Comparison of ENCODE assay signal across 9 mouse cellular contexts in genomic region chr7:132339041-132339839, GRCm38 (mm10). TPM values are rescaled to one million over a fixed set of nuclear protein-coding genes. Genes with fewer than 3 reads are reported as not detected.
DNase-seq lines count a peak whose midpoint lies in the region; ATAC-seq and TF ChIP-seq lines count a peak whose summit lies in the region.
"Had no signal": no experiment of that assay in that cellular context is flagged by ENCODE, and none has a peak within 500 bp of the region (broad histone marks: within the 10 kb centered on the region; RNA-seq: fewer than 3 reads in every experiment).

No protein-coding gene starts in this region.

- H3K36me3 ChIP-seq in heart, adult 2 months (ENCODE audit: control insufficient read depth, insufficient read depth, low read length): no peaks in the 10 kb centered on the region

- intact Hi-C loops in heart, adult 2 months (cut with DNase I): loop anchor here (2.0 kb wide), 3 partner anchors 22 to 102 kb away; partner anchors contain the start of gene Chst15
- intact Hi-C loops in heart, postnatal 36 days (cut with DNase I): no loop called here
- intact Hi-C loops in left cerebral cortex, postnatal 4 days (cut with DNase I): no loop called here

- TF ChIP-seq EP300 in heart, adult 2 months (IDR thresholded peaks at IDR 0.05; ENCODE audit: insufficient read depth, low read depth, low read length): peak; percentile 74

- DNase-seq in heart, adult 2 months: peak in 1 of 2 experiments; percentile 41
- DNase-seq in heart, postnatal 36 days: no peak
- peak; percentile 56 for DNase-seq in kidney, postnatal 14 days
- DNase-seq in lung, postnatal 10 days: peak; percentile 61
- DNase-seq in layer of hippocampus, postnatal 14 days (ENCODE audit: low spot score in 2 of 2): no peak
- DNase-seq in left cerebral cortex, postnatal 4 days: no peak
- no peak for DNase-seq in frontal cortex, postnatal 25 days (ENCODE audit: low spot score in 2 of 2)
- DNase-seq: cerebellum, adult 11 months had no signal

- peak; percentile 66 for ATAC-seq in granulocyte monocyte progenitor cell, adult 5-6 weeks (replicated peaks; ENCODE audit: poor library complexity, severe bottlenecking)

- no peak for TF ChIP-seq CTCF in heart, adult 2 months (IDR thresholded peaks at IDR 0.05)

- no peak overlapping the region for H3K9ac ChIP-seq in heart, adult 2 months (ENCODE audit: low read depth, low read length)

- no peak overlapping the region for H3K4me3 ChIP-seq in heart, adult 2 months

- peaks cover 14% of the 10 kb centered on the region for H3K4me1 ChIP-seq in heart, adult 2 months (ENCODE audit: control insufficient read depth, insufficient read depth, low read length)

- WGBS in heart, adult 2 months: 40% methylated on average over 14 of the region's 14 CpGs

- no peaks in the 10 kb centered on the region for H3K79me2 ChIP-seq in heart, adult 2 months (replicated peaks; ENCODE audit: control insufficient read depth, insufficient read depth, low read length)

- TF ChIP-seq POLR2A in heart, adult 2 months (IDR thresholded peaks at IDR 0.05; ENCODE audit: insufficient read depth, low read depth, low read length): no peak

- H3K27ac ChIP-seq in heart, adult 2 months: peak overlapping the region; percentile 78

- no peaks in the 10 kb centered on the region for H3K27me3 ChIP-seq in heart, adult 2 months (ENCODE audit: control insufficient read depth, insufficient read depth, low read length)

RNA-seq across cellular contexts. Expression of gene Chst15, which starts 22.2 kb away (rescaled TPM):
- 1 to 10 TPM; 6.8 to 7.3 TPM for total RNA-seq in heart, adult 2 months (2021)
- 6.3 and 7.0 TPM in 2 replicates for polyA plus RNA-seq in heart, adult 2 months (2012; rRNA removed)
- total RNA-seq in heart, postnatal 36 days (2021): 1 to 10 TPM; 8.3 to 9.2 TPM
- 10.1 and 22.1 TPM in 2 replicates for total RNA-seq in granulocyte monocyte progenitor cell, adult 5-6 weeks (2014; fragmentation: Nextera tagmentation)
- total RNA-seq in granulocyte monocyte progenitor cell, adult 5-6 weeks (2017): 4.6 and 6.1 TPM in 2 replicates
- total RNA-seq in layer of hippocampus, postnatal 14 days (2021): 10 to 100 TPM; 33.8 to 37.6 TPM
- total RNA-seq in left cerebral cortex, postnatal 4 days (2021): 10 to 100 TPM; 34.1 to 34.7 TPM

Comparison
In these comparisons a context has a peak if more than half of its experiments do, and no peak if none do; other contexts are left out.
1. DNase-seq: peak in kidney, postnatal 14 days (single experiment) and lung, postnatal 10 days (single experiment); none in heart, postnatal 36 days (0 of 2), layer of hippocampus, postnatal 14 days (0 of 2), left cerebral cortex, postnatal 4 days (single experiment) and frontal cortex, postnatal 25 days (0 of 2).